Mouse (Mus musculus): ENCODE data around the gene Brs3.

DNA sequence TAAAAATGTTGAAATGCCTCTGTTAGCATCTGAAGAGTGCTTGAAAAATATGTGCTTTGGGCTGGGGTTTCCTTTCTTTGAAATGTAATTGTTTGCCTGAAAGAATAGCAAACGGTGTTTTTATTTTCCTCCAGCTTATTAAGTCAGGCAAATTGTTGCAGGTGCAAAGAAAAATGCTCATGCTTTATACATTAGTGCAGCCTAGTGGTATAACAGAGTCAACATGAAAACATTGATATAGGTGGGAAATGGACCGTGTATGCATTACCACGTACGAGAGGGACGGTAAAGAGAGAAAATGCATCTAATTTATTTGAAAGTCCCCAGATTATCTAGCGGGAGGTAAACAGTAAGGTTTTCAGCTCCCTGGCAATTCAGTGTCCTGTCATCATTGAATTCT, 995 bp downstream of the Brs3 start:
- TF ChIP-seq CTCF (IDR thresholded peaks at IDR 0.05; ENCODE audit: low read depth, low read length) (no peak), TAL1 (conservative IDR thresholded peaks at IDR 0.05; ENCODE audit: low read depth, low read length) (no peak)
